In genomic region chr4:47057510-47058325, GRCm38 (mm10) we compare ENCODE assay signal across 8 mouse cellular contexts. TPM values are rescaled to one million over a fixed set of nuclear protein-coding genes. Genes with fewer than 3 reads are reported as not detected.
DNase-seq lines count a peak whose midpoint lies in the region; ATAC-seq and TF ChIP-seq lines count a peak whose summit lies in the region.

No protein-coding gene starts in this region.

- H3K4me1 ChIP-seq in kidney, postnatal 0 days (replicated peaks; ENCODE audit: insufficient read depth, low read length), result peaks cover 7% of the 10 kb centered on the region; the same call in 1 of the 2 replicates
- H3K4me1 ChIP-seq in embryonic facial prominence, embryonic 11.5 days (ENCODE audit: control insufficient read depth, insufficient read depth, low read length), result no peaks in the 10 kb centered on the region
- H3K4me1 ChIP-seq in hindbrain, embryonic 16.5 days (ENCODE audit: control insufficient read depth, insufficient read depth, low read depth, low read length), result peaks cover 11% of the 10 kb centered on the region
- H3K4me1 ChIP-seq in midbrain, embryonic 14.5 days (ENCODE audit: control insufficient read depth, insufficient read depth, low read length), result 0 out of 2 replicates have a peak, but pooled peaks cover 5% of the 10 kb centered on the region

- peak overlapping the region; percentile 26; the same call in 1 of the 2 replicates for H3K27ac ChIP-seq in kidney, postnatal 0 days
- no peak overlapping the region for H3K27ac ChIP-seq in embryonic facial prominence, embryonic 11.5 days (replicated peaks; ENCODE audit: low read depth, low read length)
- peak overlapping the region; percentile 55 for H3K27ac ChIP-seq in hindbrain, embryonic 16.5 days (ENCODE audit: low read depth, low read length)
- peak overlapping the region; percentile 82; the same call in 1 of the 2 replicates for H3K27ac ChIP-seq in midbrain, embryonic 14.5 days (replicated peaks; ENCODE audit: low read depth, low read length)

- peak; percentile 10; the same call in 1 of the 2 replicates for ATAC-seq in kidney, postnatal 0 days (replicated peaks; ENCODE audit: low FRiP score, low read depth)
- ATAC-seq in embryonic facial prominence, embryonic 11.5 days (replicated peaks; ENCODE audit: insufficient number of reproducible peaks, low FRiP score, low TSS enrichment, low read depth), result 0 out of 2 replicates have a peak, but pooled peaks have one; percentile 34
- ATAC-seq in hindbrain, embryonic 16.5 days, result peak; percentile 52
- 0 out of 2 replicates have a peak, but pooled peaks have one; percentile 36 for ATAC-seq in midbrain, embryonic 14.5 days (ENCODE audit: low FRiP score, low TSS enrichment)
- no peak for ATAC-seq in erythroid progenitor cell, adult 5-6 weeks (replicated peaks; ENCODE audit: low FRiP score, poor library complexity, severe bottlenecking)

- H3K27me3 ChIP-seq in kidney, postnatal 0 days (ENCODE audit: insufficient read depth, low read length), result no peaks in the 10 kb centered on the region
- H3K27me3 ChIP-seq in embryonic facial prominence, embryonic 11.5 days (ENCODE audit: control insufficient read depth, insufficient read depth, low read length), result no peaks in the 10 kb centered on the region
- no peaks in the 10 kb centered on the region for H3K27me3 ChIP-seq in hindbrain, embryonic 16.5 days (replicated peaks; ENCODE audit: control insufficient read depth, insufficient read depth, low read length)
- H3K27me3 ChIP-seq in midbrain, embryonic 14.5 days (ENCODE audit: control insufficient read depth, insufficient read depth, low read length), result no peaks in the 10 kb centered on the region

- no peaks in the 10 kb centered on the region for H3K36me3 ChIP-seq in kidney, postnatal 0 days (ENCODE audit: insufficient read depth, low read length)
- no peaks in the 10 kb centered on the region for H3K36me3 ChIP-seq in embryonic facial prominence, embryonic 11.5 days (replicated peaks; ENCODE audit: control insufficient read depth, insufficient read depth, low read depth, low read length)
- H3K36me3 ChIP-seq in hindbrain, embryonic 16.5 days (ENCODE audit: control insufficient read depth, insufficient read depth, low read length), result no peaks in the 10 kb centered on the region
- no peaks in the 10 kb centered on the region for H3K36me3 ChIP-seq in midbrain, embryonic 14.5 days (ENCODE audit: control insufficient read depth, insufficient read depth, low read length)

- peak overlapping the region; percentile 81 for H3K4me3 ChIP-seq in kidney, postnatal 0 days (replicated peaks; ENCODE audit: low read depth, low read length)
- peak overlapping the region; percentile 78 for H3K4me3 ChIP-seq in embryonic facial prominence, embryonic 11.5 days (ENCODE audit: low read depth, low read length)
- peak overlapping the region; percentile 87 for H3K4me3 ChIP-seq in hindbrain, embryonic 16.5 days (ENCODE audit: low read length)
- H3K4me3 ChIP-seq in midbrain, embryonic 14.5 days (replicated peaks; ENCODE audit: low read depth, low read length), result peak overlapping the region; percentile 68

- H3K4me2 ChIP-seq in kidney, postnatal 0 days (ENCODE audit: low read length), result peak overlapping the region; percentile 88
- peak overlapping the region; percentile 80 for H3K4me2 ChIP-seq in embryonic facial prominence, embryonic 11.5 days (ENCODE audit: low read depth, low read length)
- peak overlapping the region; percentile 77 for H3K4me2 ChIP-seq in hindbrain, embryonic 16.5 days (ENCODE audit: low read length)
- peak overlapping the region; percentile 71 for H3K4me2 ChIP-seq in midbrain, embryonic 14.5 days (ENCODE audit: low read length)

- peak overlapping the region; percentile 86 for H3K9ac ChIP-seq in kidney, postnatal 0 days (ENCODE audit: low read depth, low read length)
- H3K9ac ChIP-seq in embryonic facial prominence, embryonic 11.5 days (replicated peaks; ENCODE audit: low read length), result peak overlapping the region; percentile 81
- peak overlapping the region; percentile 91 for H3K9ac ChIP-seq in hindbrain, embryonic 16.5 days (ENCODE audit: low read depth, low read length)
- H3K9ac ChIP-seq in midbrain, embryonic 14.5 days (replicated peaks; ENCODE audit: low read length), result peak overlapping the region; percentile 82

- H3K9me3 ChIP-seq in kidney, postnatal 0 days (replicated peaks; ENCODE audit: low read length), result no peaks in the 10 kb centered on the region
- no peaks in the 10 kb centered on the region for H3K9me3 ChIP-seq in embryonic facial prominence, embryonic 11.5 days (replicated peaks; ENCODE audit: control insufficient read depth, low read length)
- H3K9me3 ChIP-seq in hindbrain, embryonic 16.5 days (ENCODE audit: control insufficient read depth, low read length), result no peaks in the 10 kb centered on the region
- H3K9me3 ChIP-seq in midbrain, embryonic 14.5 days (ENCODE audit: control insufficient read depth, low read length), result no peaks in the 10 kb centered on the region

- no peak for TF ChIP-seq CTCF in kidney, postnatal 0 days (IDR thresholded peaks at IDR 0.05; ENCODE audit: low read depth)

- 30% methylated on average over 25 of the region's 25 CpGs for WGBS in kidney, postnatal 0 days
- WGBS in embryonic facial prominence, embryonic 11.5 days, result 36% methylated on average over 25 of the region's 25 CpGs
- WGBS in hindbrain, embryonic 16.5 days, result 37% methylated on average over 25 of the region's 25 CpGs
- WGBS in midbrain, embryonic 14.5 days, result 37% methylated on average over 25 of the region's 25 CpGs

- DNase-seq in kidney, postnatal 0 days (ENCODE audit: low spot score), result no peak
- DNase-seq in kidney, postnatal 4 days, result no peak
- no peak for DNase-seq in embryonic facial prominence, embryonic 11.5 days (ENCODE audit: low spot score)
- peak; percentile 14 for DNase-seq in midbrain, embryonic 14.5 days
- no peak for DNase-seq in embryo, embryonic 9.5 days (ENCODE audit: extremely low spot score)
- no peak for DNase-seq in ovary, postnatal 36 days (ENCODE audit: low spot score)

RNA-seq across cellular contexts. Expression of gene Anks6, which starts 0.5 kb away (rescaled TPM):
- 6.4 TPM in 2 replicates for polyA plus RNA-seq in kidney, postnatal 0 days (2015; fragmentation: Nextera tagmentation; extraction: Ambion mirVana)
- 2.9 and 4.1 TPM in 2 replicates for polyA plus RNA-seq in embryonic facial prominence, embryonic 11.5 days (2014; fragmentation: Nextera tagmentation; extraction: Ambion mirVana)
- 3.0 and 4.1 TPM in 2 replicates for polyA plus RNA-seq in hindbrain, embryonic 16.5 days (2015; fragmentation: Nextera tagmentation; extraction: Ambion mirVana)
- 5.3 and 6.0 TPM in 2 replicates for polyA plus RNA-seq in midbrain, embryonic 14.5 days (2014; fragmentation: Nextera tagmentation; extraction: Ambion mirVana)
- total RNA-seq in erythroid progenitor cell, adult 5-6 weeks (2015; ENCODE audit: low replicate concordance), result not detected in 2 replicates
- total RNA-seq in erythroid progenitor cell, adult 5-6 weeks (2017; ENCODE audit: low replicate concordance), result not detected in 2 replicates

RNA-seq across cellular contexts. Expression of gene Galnt12, which starts 34.0 kb away (rescaled TPM):
- polyA plus RNA-seq in kidney, postnatal 0 days (2015; fragmentation: Nextera tagmentation; extraction: Ambion mirVana), result 10.2 and 11.2 TPM in 2 replicates
- polyA plus RNA-seq in embryonic facial prominence, embryonic 11.5 days (2014; fragmentation: Nextera tagmentation; extraction: Ambion mirVana), result 2.3 and 3.6 TPM in 2 replicates
- polyA plus RNA-seq in hindbrain, embryonic 16.5 days (2015; fragmentation: Nextera tagmentation; extraction: Ambion mirVana), result 0.97 and 1.1 TPM in 2 replicates
- 1.8 and 3.1 TPM in 2 replicates for polyA plus RNA-seq in midbrain, embryonic 14.5 days (2014; fragmentation: Nextera tagmentation; extraction: Ambion mirVana)
- 1.4 TPM in 1 of 2 replicates, not detected in the other for total RNA-seq in erythroid progenitor cell, adult 5-6 weeks (2015; ENCODE audit: low replicate concordance)
- total RNA-seq in erythroid progenitor cell, adult 5-6 weeks (2017; ENCODE audit: low replicate concordance), result 0.90 TPM in 1 of 2 replicates, not detected in the other
